Mouse (Mus musculus) stomach, postnatal 0 days (tissue): ENCODE results near the gene Klk1b5. TPM values are rescaled to one million over a fixed set of nuclear protein-coding genes. Genes with fewer than 3 reads are reported as not detected.

Experiments
- ATAC-seq: fragments of 200-750 bp; cut with Nextera tagmentation; 2 replicates; pipeline ENCODE4 v1.8.0; 2017; ENCODE audit not compliant: low FRiP score, low TSS enrichment
- DNase-seq: peaks from one replicate; pipeline ENCODE4 v3.0.0-alpha.2; 2016; ENCODE audit warnings: low spot score
- H3K27ac ChIP-seq: fragments of 300-500 bp; sonication (generic); replicated peaks from 2 replicates; pipeline ENCODE4 v1.5.1; 2014; ENCODE audit warnings: mild to moderate bottlenecking, control low read depth
- H3K27me3 ChIP-seq: fragments of 300-500 bp; sonication (generic); 2 replicates; pipeline ENCODE4 v1.6.1; 2014; ENCODE audit warnings: low read length; ENCODE audit not compliant: control insufficient read depth, insufficient read depth
- H3K36me3 ChIP-seq: fragments of 300-500 bp; sonication (generic); 2 replicates; pipeline ENCODE4 v1.6.1; 2014; ENCODE audit warnings: low read length, mixed read lengths; ENCODE audit not compliant: control insufficient read depth, insufficient read depth
- H3K4me1 ChIP-seq: fragments of 300-500 bp; sonication (generic); replicated peaks from 2 replicates; pipeline ENCODE4 v1.6.1; 2014; ENCODE audit warnings: antibody characterized with exemption; ENCODE audit not compliant: control insufficient read depth, insufficient read depth
- H3K4me2 ChIP-seq: fragments of 300-500 bp; sonication (generic); replicated peaks from 2 replicates; pipeline ENCODE4 v1.6.1; 2014; ENCODE audit warnings: low read depth, mild to moderate bottlenecking, control low read depth, moderate library complexity
- H3K4me3 ChIP-seq: fragments of 300-500 bp; sonication (generic); 2 replicates; pipeline ENCODE4 v1.5.1; 2014; ENCODE audit warnings: low read depth, low read length, control low read depth
- H3K9ac ChIP-seq: fragments of 300-500 bp; sonication (generic); 2 replicates; pipeline ENCODE4 v1.6.1; 2014; ENCODE audit warnings: mild to moderate bottlenecking, low read length, control low read depth, mixed read lengths
- H3K9me3 ChIP-seq: fragments of 300-500 bp; sonication (generic); 2 replicates; pipeline ENCODE4 v1.6.1; 2016; ENCODE audit warnings: low read length; ENCODE audit not compliant: control insufficient read depth
- CTCF ChIP-seq: IDR thresholded peaks from 2 replicates; pipeline ENCODE4 v1.5.1; 2016; ENCODE audit warnings: antibody characterized with exemption, low read depth, mild to moderate bottlenecking, moderate library complexity
- EP300 ChIP-seq: optimal IDR thresholded peaks from 2 replicates; pipeline ENCODE3; 2016; ENCODE audit warnings: antibody characterized with exemption
- WGBS: fragments of 180-500 bp; shearing (Covaris S2); extraction: QIAGEN DNeasy Blood & Tissue Kit; methylation state at CpG from one replicate; pipeline ENCODE4 v1.1.7; 2014; 5-methylcytosine and 5-hydroxymethylcytosine counted together
- polyA plus RNA-seq: library from polyadenylated mRNA; unstranded; fragments of >200 nt; fragmentation: Nextera tagmentation; extraction: Ambion mirVana; gene quantifications from 2 replicates; pipeline ENCODE4 v1.2.1, GENCODE M21; 2015

Gene Klk1b5
- polyA plus RNA-seq, 1 experiment from 2014 or later: not detected

- H3K4me3 ChIP-seq: no peak overlapping the region
- H3K36me3 ChIP-seq: no peaks in the 10 kb centered on the region
- H3K4me2 ChIP-seq: no peak overlapping the region
- H3K9ac ChIP-seq: no peak overlapping the region
- 65% methylated on average over 6 of the region's 6 CpGs for WGBS
- ATAC-seq: no peak
- H3K9me3 ChIP-seq: no peaks in the 10 kb centered on the region
- no peaks in the 10 kb centered on the region; the same call in 1 of the 2 replicates for H3K27me3 ChIP-seq
- H3K27ac ChIP-seq: no peak overlapping the region
- DNase-seq: no peak
- no peaks in the 10 kb centered on the region for H3K4me1 ChIP-seq
- TF ChIP-seq CTCF (no peak), EP300 (no peak)
These were observed 44.7 kb downstream of the Klk1b5 start for GRCm38 (mm10) chr7:44260410-44260809.

DNA sequence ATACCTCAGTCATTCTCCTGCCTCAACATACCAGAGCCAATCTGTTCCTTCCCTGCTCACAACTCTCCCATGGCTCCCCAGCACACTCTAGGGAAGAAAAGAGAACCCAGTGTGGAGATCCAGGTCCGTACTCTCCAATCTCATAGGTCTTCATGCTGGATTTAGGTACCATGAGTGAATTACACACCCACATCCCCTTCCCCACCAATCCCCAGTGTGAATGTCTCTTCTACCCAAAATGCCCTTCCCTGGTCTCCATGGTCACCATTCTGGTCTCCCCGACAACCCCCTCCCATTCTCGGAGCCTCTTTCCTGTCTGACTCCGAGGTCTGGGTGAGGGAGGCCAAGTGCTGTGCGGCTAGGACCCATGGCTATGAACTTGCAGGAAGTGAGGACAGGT lies 45.4 kb downstream of the Klk1b5 start, which contains the start of gene Gm15517:
Gene Gm15517 (plus strand): TSS at position 301 of the 400 bp plus-strand sequence.
- Histone ChIP-seq H3K36me3 (no peaks in the 10 kb centered on the region), H3K4me3 (no peak within 1 kb of the TSS), H3K9ac (no peak within 1 kb of the TSS; the same call in 1 of the 2 replicates), H3K9me3 (no peaks in the 10 kb centered on the region), H3K4me1 (no peaks in the 10 kb centered on the region), H3K27me3 (no peaks in the 10 kb centered on the region; the same call in 1 of the 2 replicates), H3K27ac (no peak within 1 kb of the TSS), H3K4me2 (no peak within 1 kb of the TSS)
- 58% methylated on average over 5 of the region's 5 CpGs for WGBS
- no peak for ATAC-seq
- no peak for DNase-seq
- TF ChIP-seq EP300: no peak
- TF ChIP-seq CTCF: no peak

DNA sequence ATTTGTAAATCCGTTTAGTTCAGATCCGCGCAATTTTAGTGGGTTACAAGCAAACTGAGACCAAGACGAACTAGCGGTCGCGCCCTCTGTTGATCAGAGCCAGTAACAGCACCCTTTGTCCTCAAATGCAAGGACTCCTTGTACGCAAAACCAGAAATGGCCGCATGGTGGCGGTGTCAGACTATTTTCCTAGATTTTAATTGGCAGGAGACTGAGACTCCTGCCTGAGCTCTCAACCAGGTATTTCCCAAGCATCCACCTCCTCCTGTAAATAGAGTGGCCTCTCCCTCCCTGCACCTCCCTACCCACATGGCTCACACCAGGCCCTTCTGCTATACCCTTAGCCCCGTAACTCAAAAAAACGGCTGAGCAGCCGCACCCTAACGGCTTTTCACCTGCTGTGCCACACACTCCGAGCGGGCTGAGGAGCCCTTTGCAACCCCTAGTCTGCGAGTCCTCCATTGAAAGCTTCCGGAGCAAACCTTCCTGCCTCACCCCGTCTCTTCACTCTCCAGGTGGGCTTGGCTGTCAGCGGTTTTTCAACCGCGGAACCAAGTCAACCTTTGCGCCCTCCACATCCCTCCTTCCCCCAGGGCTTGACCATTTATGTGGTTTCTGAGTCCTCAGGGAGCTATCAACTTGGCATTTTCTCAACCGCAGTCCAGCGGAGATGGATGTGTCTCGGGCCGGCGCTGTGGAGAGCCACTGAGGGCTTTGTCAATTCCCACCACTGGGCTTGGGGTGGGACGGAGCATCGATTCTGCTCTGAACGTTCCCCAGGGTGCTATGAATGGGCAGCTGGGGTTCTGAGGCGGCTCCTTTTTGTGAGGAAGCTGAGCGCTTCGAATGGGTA lies 47.3 kb downstream of the Klk1b5 start:
- H3K9ac ChIP-seq: no peak overlapping the region
- 3% methylated on average over 34 of the region's 34 CpGs for WGBS
- H3K4me3 ChIP-seq: no peak overlapping the region

DNA sequence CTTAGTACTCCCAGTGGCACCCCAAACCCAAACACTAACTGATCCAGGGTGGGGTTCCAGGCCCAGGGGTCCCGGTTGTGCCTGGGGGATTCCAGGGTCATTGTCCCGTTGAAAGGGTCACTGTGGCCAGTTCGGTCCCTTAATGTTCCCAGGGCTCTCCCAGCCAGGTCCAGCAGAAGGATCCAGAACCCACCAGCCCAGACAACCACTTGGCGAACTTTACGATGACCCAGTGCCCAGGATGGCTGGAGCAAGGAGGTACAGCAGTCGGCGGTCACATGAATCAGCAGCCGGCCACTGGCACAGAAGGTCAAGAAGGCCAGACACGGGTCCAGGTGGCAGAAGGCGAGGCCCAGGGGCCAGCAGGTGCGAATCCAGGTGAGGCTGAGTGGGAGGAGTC lies 52.4 kb downstream of the Klk1b5 start:
- Histone ChIP-seq H3K27me3 (no peaks in the 10 kb centered on the region), H3K4me3 (no peak overlapping the region), H3K4me2 (no peak overlapping the region), H3K4me1 (no peaks in the 10 kb centered on the region), H3K9me3 (no peaks in the 10 kb centered on the region), H3K9ac (no peak overlapping the region), H3K36me3 (no peaks in the 10 kb centered on the region), H3K27ac (no peak overlapping the region)
- DNase-seq (no peak), ATAC-seq (no peak)
- TF ChIP-seq CTCF: no peak
- no peak for TF ChIP-seq EP300
- WGBS: 76% methylated on average over 10 of the region's 11 CpGs

More for the DNA sequence above, 47.3 kb downstream of the Klk1b5 start:
- H3K4me1 ChIP-seq: no peaks in the 10 kb centered on the region
- ATAC-seq (peak; percentile 89), DNase-seq (peak; percentile 97)
- peak overlapping the region; percentile 11; the same call in 1 of the 2 replicates for H3K4me2 ChIP-seq
- H3K27ac ChIP-seq: no peak overlapping the region
- no peaks in the 10 kb centered on the region for H3K27me3 ChIP-seq
- no peaks in the 10 kb centered on the region for H3K36me3 ChIP-seq
- no peaks in the 10 kb centered on the region for H3K9me3 ChIP-seq
- TF ChIP-seq EP300: no peak
- TF ChIP-seq CTCF: peak; percentile 99

- Histone ChIP-seq H3K9ac (no peak overlapping the region), H3K27me3 (no peaks in the 10 kb centered on the region), H3K36me3 (no peaks in the 10 kb centered on the region), H3K4me2 (no peak overlapping the region), H3K4me1 (no peaks in the 10 kb centered on the region), H3K9me3 (no peaks in the 10 kb centered on the region), H3K4me3 (no peak overlapping the region), H3K27ac (no peak overlapping the region)
- WGBS: 77% methylated on average over 2 of the region's 2 CpGs
- DNase-seq (no peak), ATAC-seq (no peak)
- no peak for TF ChIP-seq CTCF
- no peak for TF ChIP-seq EP300
These were observed 53.7 kb downstream of the Klk1b5 start for GRCm38 (mm10) chr7:44269397-44269796.

Other genes with a start within 250 kb of the Klk1b5 start
- not detected in 2 replicates for gene Klk1b1, start 249.2 kb upstream of the Klk1b5 start, polyA plus RNA-seq
- not detected in 2 replicates for gene Klk1b9, start 239.9 kb upstream of the Klk1b5 start, polyA plus RNA-seq
- not detected in 2 replicates for gene Klk1b11, start 220.1 kb upstream of the Klk1b5 start, polyA plus RNA-seq
- not detected in 2 replicates for gene Klk1b26, start 203.8 kb upstream of the Klk1b5 start, polyA plus RNA-seq
- gene Klk1b27, start 163.7 kb upstream of the Klk1b5 start, polyA plus RNA-seq: not detected in 2 replicates
- gene Klk1b21, start 113.6 kb upstream of the Klk1b5 start, polyA plus RNA-seq: not detected in 2 replicates
- not detected in 2 replicates for gene Klk1b22, start 103.3 kb upstream of the Klk1b5 start, polyA plus RNA-seq
- gene Klk1b16, start 79.2 kb upstream of the Klk1b5 start, polyA plus RNA-seq: not detected in 2 replicates
- gene Klk1b24, start 27.7 kb upstream of the Klk1b5 start, polyA plus RNA-seq: not detected in 2 replicates
- not detected in 2 replicates for gene Klk1b3, start 17.8 kb upstream of the Klk1b5 start, polyA plus RNA-seq
- not detected in 2 replicates for gene Klk1b4, start 8.5 kb upstream of the Klk1b5 start, polyA plus RNA-seq
- gene Klk1, start 9.4 kb downstream of the Klk1b5 start, polyA plus RNA-seq: 9.7 and 10.7 TPM in 2 replicates
- gene Gm36864, start 20.2 kb downstream of the Klk1b5 start, polyA plus RNA-seq: 0.13 TPM in 1 of 2 replicates, not detected in the other
- gene 1700028J19Rik, start 30.8 kb downstream of the Klk1b5 start, polyA plus RNA-seq: 0.57 and 0.65 TPM in 2 replicates
- gene 2410002F23Rik, start 30.8 kb downstream of the Klk1b5 start, polyA plus RNA-seq: 52.9 and 60.0 TPM in 2 replicates
- gene Acp4, start 41.4 kb downstream of the Klk1b5 start, polyA plus RNA-seq: not detected in 2 replicates
- gene Gm15517, start 45.5 kb downstream of the Klk1b5 start, polyA plus RNA-seq: not detected in 2 replicates
- 11.1 and 11.4 TPM in 2 replicates for gene Clec11a, start 91.0 kb downstream of the Klk1b5 start, polyA plus RNA-seq
- gene Shank1, start 94.3 kb downstream of the Klk1b5 start, polyA plus RNA-seq: 0.53 and 0.61 TPM in 2 replicates
- gene Syt3, start 168.2 kb downstream of the Klk1b5 start, polyA plus RNA-seq: 1.2 and 1.4 TPM in 2 replicates
- 0.68 and 0.75 TPM in 2 replicates for gene 1700008O03Rik, start 169.9 kb downstream of the Klk1b5 start, polyA plus RNA-seq
- gene Lrrc4b, start 213.1 kb downstream of the Klk1b5 start, polyA plus RNA-seq: 0.36 and 0.52 TPM in 2 replicates
- gene Aspdh, start 249.4 kb downstream of the Klk1b5 start, polyA plus RNA-seq: 0.12 and 0.21 TPM in 2 replicates